Mouse (Mus musculus) olfactory bulb, adult 2 months (tissue): ENCODE results near the gene Comp. TPM values are rescaled to one million over a fixed set of nuclear protein-coding genes. Genes with fewer than 3 reads are reported as not detected.

Source experiments
- H3K27ac ChIP-seq: fragments of 200-500 bp; 2 replicates; pipeline ENCODE4 v1.5.1; 2012; ENCODE audit warnings: low read depth, low read length; ENCODE audit not compliant: insufficient read depth
- H3K4me1 ChIP-seq: fragments of 200-500 bp; 2 replicates; pipeline ENCODE4 v1.6.1; 2012; ENCODE audit warnings: low read length; ENCODE audit not compliant: control insufficient read depth, insufficient read depth
- H3K4me3 ChIP-seq: fragments of 200-500 bp; 2 replicates; pipeline ENCODE4 v1.5.1; 2012; ENCODE audit warnings: mild to moderate bottlenecking, low read depth, low read length, moderate library complexity; ENCODE audit not compliant: insufficient read depth
- CTCF ChIP-seq: fragments of 200-500 bp; IDR thresholded peaks from 2 replicates; pipeline ENCODE4 v1.5.1; 2012; ENCODE audit warnings: low read depth, mild to moderate bottlenecking, low read length, moderate library complexity; ENCODE audit not compliant: insufficient read depth
- POLR2A ChIP-seq: fragments of 200-500 bp; IDR thresholded peaks from 2 replicates; pipeline ENCODE4 v1.6.1; 2012; ENCODE audit warnings: mild to moderate bottlenecking, low read depth, low read length, moderate library complexity; ENCODE audit not compliant: insufficient read depth
- WGBS: fragments of 180-500 bp; shearing (Covaris S2); methylation state at CpG from one replicate; pipeline ENCODE4 v1.1.7; 2018; 5-methylcytosine and 5-hydroxymethylcytosine counted together
- polyA plus RNA-seq: library from polyadenylated mRNA; stranded (reverse); fragments of >200 nt; gene quantifications from 2 replicates; pipeline ENCODE4 v1.2.4, GENCODE M21; 2012; ENCODE audit warnings: low replicate concordance; ENCODE audit not compliant: missing spikeins, insufficient read depth, insufficient read length

Gene Comp
- polyA plus RNA-seq, 1 experiment: not detected

DNA sequence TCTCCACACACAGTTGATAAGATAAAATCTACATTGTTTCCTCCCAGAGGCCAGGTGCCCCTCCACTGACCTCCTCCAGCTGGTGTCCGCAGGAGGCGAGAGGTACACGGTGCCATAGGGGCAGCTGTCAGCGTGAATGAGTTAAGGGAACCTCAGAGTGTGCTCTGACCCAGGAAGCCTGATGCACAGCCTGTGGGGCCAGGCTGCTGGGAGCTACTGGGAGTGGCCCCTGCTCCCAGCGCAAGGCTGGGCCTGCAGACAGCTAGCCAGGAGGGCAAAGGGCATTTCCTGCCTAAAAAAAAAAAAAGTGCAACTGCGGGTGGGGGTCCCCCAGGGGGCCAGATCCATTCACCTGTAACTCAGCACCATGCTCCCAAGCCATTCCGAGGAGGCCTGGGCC, 31.8 kb downstream of the Comp start:
- no peak overlapping the region for H3K4me3 ChIP-seq
- TF ChIP-seq POLR2A (no peak), CTCF (no peak)
- peaks cover 23% of the 10 kb centered on the region for H3K4me1 ChIP-seq
- no peak overlapping the region for H3K27ac ChIP-seq
- WGBS: 86% methylated on average over 7 of the region's 7 CpGs

GRCm38 (mm10) chr8:70406427-70407069, 33.2 kb downstream of the Comp start:
- TF ChIP-seq CTCF (no peak), POLR2A (no peak)
- Histone ChIP-seq H3K4me3 (no peak overlapping the region), H3K4me1 (peaks cover 27% of the 10 kb centered on the region), H3K27ac (no peak overlapping the region)
- 78% methylated on average over 11 of the region's 11 CpGs for WGBS

DNA sequence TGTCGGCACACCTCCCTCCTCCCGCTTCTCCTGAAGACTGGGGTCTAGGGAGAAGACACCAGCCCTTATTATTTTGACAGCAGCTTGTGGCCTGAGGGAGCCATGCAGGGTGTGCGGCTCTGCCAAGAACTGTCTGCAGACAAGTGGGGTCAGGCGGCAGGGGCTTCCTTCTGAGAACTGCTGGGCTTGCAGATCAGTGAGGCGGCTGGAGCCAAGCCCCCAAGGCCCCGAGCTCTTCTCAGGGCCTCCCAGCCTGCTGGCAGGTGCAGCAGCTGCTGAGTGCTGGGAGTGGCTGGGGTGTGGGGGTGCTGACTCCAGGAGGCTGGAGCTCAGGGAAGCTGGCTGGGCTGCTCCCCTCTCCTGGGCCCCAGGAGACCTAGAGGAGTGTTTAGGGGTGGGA, 34.9 kb downstream of the Comp start:
- WGBS: 40% methylated on average over 6 of the region's 6 CpGs
- H3K27ac ChIP-seq: no peak overlapping the region
- peaks cover 27% of the 10 kb centered on the region for H3K4me1 ChIP-seq

DNA sequence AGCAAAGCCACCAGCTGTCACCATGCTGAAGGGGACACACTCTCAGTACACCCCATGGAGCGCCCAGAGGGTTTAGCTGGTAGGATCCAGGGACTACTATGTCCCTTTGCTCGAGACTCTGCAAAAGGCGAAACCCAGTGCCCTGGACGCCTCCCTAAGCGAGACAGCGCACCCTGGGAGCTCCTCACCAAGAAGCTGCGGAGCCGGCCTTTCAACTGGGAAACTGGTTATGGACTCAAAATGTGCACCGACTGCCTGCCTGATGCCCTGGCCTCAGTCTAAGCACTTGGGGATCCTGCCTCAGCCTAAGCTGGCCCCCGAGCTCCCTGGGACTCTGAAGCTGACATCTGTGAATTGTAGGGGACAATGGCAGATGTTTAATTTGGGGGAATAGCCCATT, 35.7 kb downstream of the Comp start:
- H3K27ac ChIP-seq: no peak overlapping the region
- no peak overlapping the region for H3K4me3 ChIP-seq
- TF ChIP-seq POLR2A (no peak), CTCF (no peak)
- peaks cover 27% of the 10 kb centered on the region for H3K4me1 ChIP-seq
- WGBS: 68% methylated on average over 10 of the region's 10 CpGs

More for the DNA sequence above, 34.9 kb downstream of the Comp start:
- H3K4me3 ChIP-seq: no peak overlapping the region
- no peak for TF ChIP-seq POLR2A

- TF ChIP-seq CTCF: no peak
- no peak for TF ChIP-seq POLR2A
- Histone ChIP-seq H3K4me1 (peaks cover 27% of the 10 kb centered on the region), H3K4me3 (no peak overlapping the region), H3K27ac (no peak overlapping the region)
- WGBS: 34% methylated on average over 9 of the region's 9 CpGs
Measured at GRCm38 (mm10) chr8:70409455-70409871, 36.1 kb downstream of the Comp start.

DNA sequence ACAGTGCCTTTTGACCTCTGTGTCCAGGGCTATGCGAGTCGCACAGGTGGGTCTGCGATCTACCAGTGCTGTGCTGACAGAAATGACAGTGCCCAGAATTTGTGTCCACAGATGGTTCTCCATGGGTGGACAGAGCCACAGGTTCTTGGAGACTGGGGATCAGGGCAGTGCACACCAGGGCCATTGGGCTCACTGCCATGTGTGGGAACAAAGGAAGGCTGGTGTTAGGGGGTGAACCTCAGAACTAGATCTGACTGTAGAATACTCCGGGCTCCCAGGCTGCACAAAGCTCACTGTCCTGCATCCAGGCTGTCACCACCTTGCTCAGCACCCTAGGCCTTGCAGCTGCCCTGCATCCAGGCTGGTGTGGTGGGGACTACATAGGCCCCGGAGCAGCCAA, 36.9 kb downstream of the Comp start:
- TF ChIP-seq POLR2A (no peak), CTCF (no peak)
- 88% methylated on average over 5 of the region's 5 CpGs for WGBS
- no peak overlapping the region for H3K4me3 ChIP-seq
- H3K4me1 ChIP-seq: peaks cover 27% of the 10 kb centered on the region
- H3K27ac ChIP-seq: 0 out of 2 replicates have a peak overlapping the region, but pooled peaks have one; percentile 12

GRCm38 (mm10) chr8:70414310-70414946, 41.1 kb downstream of the Comp start:
- 85% methylated on average over 6 of the region's 6 CpGs for WGBS
- Histone ChIP-seq H3K4me3 (no peak overlapping the region), H3K27ac (no peak overlapping the region), H3K4me1 (peaks cover 46% of the 10 kb centered on the region)
- TF ChIP-seq CTCF (no peak), POLR2A (no peak)

- WGBS: 61% methylated on average over 8 of the region's 8 CpGs
- no peak for TF ChIP-seq CTCF
- TF ChIP-seq POLR2A: no peak
- peak overlapping the region; percentile 91 for H3K27ac ChIP-seq
- H3K4me1 ChIP-seq: peaks cover 46% of the 10 kb centered on the region
- H3K4me3 ChIP-seq: no peak overlapping the region
Measured at GRCm38 (mm10) chr8:70415540-70416451, 42.4 kb downstream of the Comp start.

DNA sequence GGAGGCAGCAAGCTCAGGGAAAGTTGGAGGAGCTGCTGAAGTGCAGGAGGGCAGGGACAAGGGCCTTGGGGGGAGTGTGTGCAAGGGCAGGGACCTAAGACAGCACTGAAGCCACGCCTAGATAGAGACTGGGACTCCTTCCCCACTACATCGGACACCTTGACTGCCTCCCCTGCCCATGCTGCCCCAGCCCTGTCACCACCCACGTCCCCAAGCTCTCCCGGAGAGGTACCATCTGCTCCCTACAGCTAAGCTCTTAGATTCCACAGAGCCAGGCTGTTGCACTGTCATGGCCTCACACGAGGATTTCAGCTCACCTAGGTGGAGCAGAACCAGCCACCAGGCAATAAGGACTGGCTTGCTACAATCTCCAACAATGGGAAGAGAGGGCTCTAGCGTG, 43.6 kb downstream of the Comp start:
- Histone ChIP-seq H3K27ac (peak overlapping the region; percentile 91), H3K4me3 (no peak overlapping the region), H3K4me1 (peaks cover 55% of the 10 kb centered on the region)
- WGBS: 49% methylated on average over 6 of the region's 6 CpGs
- TF ChIP-seq POLR2A (no peak), CTCF (no peak)

DNA sequence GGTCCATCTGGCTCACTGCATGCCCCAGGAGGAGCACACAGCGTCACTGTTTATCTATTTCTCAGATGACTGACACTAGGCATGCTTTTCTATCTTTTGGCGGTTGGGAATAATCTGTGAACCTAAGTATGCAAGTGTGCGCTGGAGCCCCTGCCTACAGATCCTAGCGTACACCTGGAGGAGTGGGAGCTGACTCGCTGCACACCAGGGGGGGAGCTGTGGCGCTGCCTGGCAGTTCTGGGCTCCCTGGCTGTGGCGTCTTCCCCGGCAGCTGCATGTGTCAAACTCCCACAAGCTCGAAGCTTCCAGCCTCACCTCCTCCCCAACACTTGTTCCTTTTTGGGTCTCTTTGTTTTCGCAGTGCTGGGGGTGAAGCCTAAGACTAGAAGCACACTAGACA, 44.6 kb downstream of the Comp start:
- TF ChIP-seq CTCF (no peak), POLR2A (no peak)
- H3K4me3 ChIP-seq: no peak overlapping the region
- WGBS: 29% methylated on average over 10 of the region's 10 CpGs
- peaks cover 60% of the 10 kb centered on the region for H3K4me1 ChIP-seq
- H3K27ac ChIP-seq: peak overlapping the region; percentile 91
